Mouse (Mus musculus): ENCODE data around the gene Ankrd35.
"Not testable (repeated sequence)": the region's sequence is repeated elsewhere in the genome, so short reads cannot be mapped to it uniquely, and the experiment has no call there.

Ankrd35 gene

GRCm38 (mm10) chr3:96671519-96671918 lies 1.6 kb downstream of the Ankrd35 start:
- DNase-seq (ENCODE audit: extremely low spot score, low read depth, low spot score): no peak

- no peak for DNase-seq (ENCODE audit: extremely low spot score, low read depth, low spot score)
Observed at GRCm38 (mm10) chr3:96673514-96673913, 3.6 kb downstream of the Ankrd35 start.

GRCm38 (mm10) chr3:96674442-96674841 lies 4.5 kb downstream of the Ankrd35 start:
- DNase-seq (ENCODE audit: extremely low spot score, low read depth, low spot score): no peak

- no peak for DNase-seq (ENCODE audit: extremely low spot score, low read depth, low spot score)
Observed at GRCm38 (mm10) chr3:96675171-96675570, 5.2 kb downstream of the Ankrd35 start.

GRCm38 (mm10) chr3:96675690-96676089 lies 5.8 kb downstream of the Ankrd35 start:
- DNase-seq (ENCODE audit: extremely low spot score, low read depth, low spot score): no peak

GRCm38 (mm10) chr3:96678456-96678855 lies 8.5 kb downstream of the Ankrd35 start:
- no peak for DNase-seq (ENCODE audit: extremely low spot score, low read depth, low spot score)

GRCm38 (mm10) chr3:96679159-96679674 lies 9.3 kb downstream of the Ankrd35 start:
- no peak for DNase-seq (ENCODE audit: extremely low spot score, low read depth, low spot score)

- no peak for DNase-seq (ENCODE audit: extremely low spot score, low read depth, low spot score)
Observed at GRCm38 (mm10) chr3:96680269-96680956, 10.5 kb downstream of the Ankrd35 start.

GRCm38 (mm10) chr3:96683496-96683895 lies 13.6 kb downstream of the Ankrd35 start:
- no peak for DNase-seq (ENCODE audit: extremely low spot score, low read depth, low spot score)

- DNase-seq (ENCODE audit: extremely low spot score, low read depth, low spot score): no peak
Observed at GRCm38 (mm10) chr3:96684151-96684821, 14.4 kb downstream of the Ankrd35 start.

GRCm38 (mm10) chr3:96684822-96685156 lies 14.9 kb downstream of the Ankrd35 start:
- no peak for DNase-seq (ENCODE audit: extremely low spot score, low read depth, low spot score)

- not testable (repeated sequence) for DNase-seq (ENCODE audit: extremely low spot score, low read depth, low spot score)
Observed at GRCm38 (mm10) chr3:96686057-96686456, 16.1 kb downstream of the Ankrd35 start.

GRCm38 (mm10) chr3:96688854-96689253 lies 18.9 kb downstream of the Ankrd35 start:
- DNase-seq (ENCODE audit: extremely low spot score, low read depth, low spot score): no peak

- no peak for DNase-seq (ENCODE audit: extremely low spot score, low read depth, low spot score)
Observed at GRCm38 (mm10) chr3:96690298-96690697, 20.4 kb downstream of the Ankrd35 start.

GRCm38 (mm10) chr3:96692506-96692905 lies 22.6 kb downstream of the Ankrd35 start:
- DNase-seq (ENCODE audit: extremely low spot score, low read depth, low spot score): no peak

GRCm38 (mm10) chr3:96693579-96693978 lies 23.6 kb downstream of the Ankrd35 start:
- no peak for DNase-seq (ENCODE audit: extremely low spot score, low read depth, low spot score)

GRCm38 (mm10) chr3:96696198-96696765 lies 26.4 kb downstream of the Ankrd35 start, which contains the start of gene Pias3:
TSS of gene Pias3 (plus strand) at chr3:96696384.
- DNase-seq (ENCODE audit: extremely low spot score, low read depth, low spot score): no peak

GRCm38 (mm10) chr3:96696766-96697732 lies 27.1 kb downstream of the Ankrd35 start:
- DNase-seq (ENCODE audit: extremely low spot score, low read depth, low spot score): no peak

- DNase-seq (ENCODE audit: extremely low spot score, low read depth, low spot score): no peak
Observed at GRCm38 (mm10) chr3:96698993-96699690, 29.2 kb downstream of the Ankrd35 start.

- DNase-seq (ENCODE audit: extremely low spot score, low read depth, low spot score): no peak
Observed at GRCm38 (mm10) chr3:96700376-96700775, 30.4 kb downstream of the Ankrd35 start.
